Mouse (Mus musculus): ENCODE measurements around the gene Abhd13.

Gene Abhd13

GRCm38 (mm10) chr8:10016252-10016651, 38.7 kb downstream of the Abhd13 start:
- no peak for DNase-seq (ENCODE audit: low spot score)

DNA sequence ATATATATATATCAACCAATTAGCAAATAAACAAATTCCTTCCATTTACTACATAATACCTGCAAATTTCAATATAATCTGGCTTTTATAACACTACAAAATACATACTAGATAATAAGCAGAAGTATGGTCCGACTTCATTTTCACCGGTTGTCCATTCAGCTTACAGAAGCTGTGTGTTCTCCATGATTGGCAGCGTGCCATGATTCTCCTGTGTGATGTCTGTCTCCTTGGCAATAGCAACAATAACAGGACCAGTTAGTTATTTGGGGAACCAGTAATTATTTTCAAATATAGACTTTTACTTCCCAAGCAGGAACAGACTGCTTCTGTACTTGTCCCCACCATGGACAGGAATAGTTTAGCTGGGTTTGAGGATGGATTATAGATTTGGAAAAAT, 39.7 kb downstream of the Abhd13 start:
- DNase-seq (ENCODE audit: low spot score): peak; percentile 25

- no peak for DNase-seq (ENCODE audit: low spot score)
Measured at GRCm38 (mm10) chr8:10030320-10031060, 53.0 kb downstream of the Abhd13 start.

DNA sequence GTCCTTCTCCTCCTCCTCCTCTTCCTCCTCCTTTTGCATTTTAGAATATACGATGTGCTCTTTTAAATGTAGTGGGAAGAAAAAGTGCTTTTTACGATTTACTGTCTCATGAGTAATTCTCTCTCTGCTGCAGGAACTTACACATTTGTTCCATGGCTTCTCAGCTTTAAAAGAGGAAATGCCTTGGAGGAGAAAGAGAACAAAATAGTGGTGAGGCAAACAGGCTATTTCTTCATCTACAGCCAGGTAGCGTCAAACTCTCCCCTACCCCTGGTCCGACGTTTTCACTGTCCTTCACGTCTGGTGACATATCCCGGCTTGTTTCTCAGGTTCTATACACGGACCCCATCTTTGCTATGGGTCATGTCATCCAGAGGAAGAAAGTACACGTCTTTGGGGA, 53.7 kb downstream of the Abhd13 start:
- no peak for DNase-seq (ENCODE audit: low spot score)

- DNase-seq (ENCODE audit: low spot score): peak; percentile 44
Measured at GRCm38 (mm10) chr8:10040866-10041265, 63.4 kb downstream of the Abhd13 start.
